Mouse (Mus musculus) E14TG2a.4 (cell line): Measurements from ENCODE around the gene Uba52.

Source experiments
- CTCF ChIP-seq: conservative IDR thresholded peaks from 2 replicates; pipeline ENCODE4 v1.5.1; 2014; ENCODE audit warnings: low read length
- NANOG ChIP-seq: IDR thresholded peaks from 2 replicates; pipeline ENCODE4 v1.6.1; 2014; ENCODE audit warnings: borderline replicate concordance, low read length, mixed read lengths
- POU5F1 ChIP-seq: IDR thresholded peaks from 2 replicates; pipeline ENCODE4 v1.6.1; 2014; ENCODE audit warnings: low read length, borderline replicate concordance

DNA sequence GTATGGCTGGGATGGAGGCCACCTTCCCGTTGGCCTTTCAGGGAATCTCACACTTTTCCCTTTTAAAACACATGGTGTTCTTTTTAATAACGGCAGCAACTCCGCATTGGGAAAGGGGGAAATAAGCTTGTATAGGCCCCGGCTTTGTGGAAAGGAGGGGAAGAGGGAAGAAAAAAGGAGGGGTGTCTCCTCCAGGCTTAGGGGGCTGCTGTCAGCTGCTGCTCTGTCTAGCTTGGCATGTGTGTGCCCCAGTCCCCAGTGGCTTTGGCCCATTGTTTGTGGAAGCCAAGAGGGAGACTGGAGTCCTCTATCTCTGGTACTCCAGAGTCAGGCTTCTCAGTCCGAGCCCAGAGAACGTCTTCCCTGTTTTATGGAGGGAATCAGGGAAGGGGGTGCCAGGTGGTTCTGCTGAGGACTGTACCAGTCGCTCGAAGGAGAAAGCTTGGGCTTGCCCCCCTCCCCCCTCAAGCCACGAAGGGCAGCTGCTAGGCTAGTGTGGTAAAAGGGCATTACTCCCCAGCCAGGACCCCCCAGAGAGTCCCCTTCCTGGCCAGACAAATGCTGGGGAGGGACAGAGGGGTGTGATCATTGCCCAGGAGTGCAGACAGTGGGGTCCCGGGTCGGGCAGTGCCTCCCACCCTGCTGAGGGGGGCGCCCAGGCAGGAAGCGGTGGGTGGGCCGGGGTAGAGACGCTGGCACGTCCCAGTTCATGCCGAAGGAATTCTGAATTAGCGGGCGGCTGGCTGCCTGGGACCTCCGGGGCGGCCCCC, 15.4 kb downstream of the Uba52 start:
- TF ChIP-seq CTCF (no peak), POU5F1 (no peak), NANOG (no peak)
